Mouse (Mus musculus) lung, adult 2 months (tissue): ENCODE data around the gene Camk2g.

ENCODE experiments used
- CTCF ChIP-seq: fragments of 200-500 bp; IDR thresholded peaks from 2 replicates; pipeline ENCODE4 v1.5.1; 2011; ENCODE audit warnings: mild to moderate bottlenecking, low read length, control low read depth; ENCODE audit not compliant: insufficient read depth
- POLR2A ChIP-seq: fragments of 200-500 bp; IDR thresholded peaks from 2 replicates; pipeline ENCODE4 v1.6.1; 2011; ENCODE audit warnings: low read depth, mild to moderate bottlenecking, control low read depth, low read length, borderline replicate concordance; ENCODE audit errors: extremely low read depth

DNA sequence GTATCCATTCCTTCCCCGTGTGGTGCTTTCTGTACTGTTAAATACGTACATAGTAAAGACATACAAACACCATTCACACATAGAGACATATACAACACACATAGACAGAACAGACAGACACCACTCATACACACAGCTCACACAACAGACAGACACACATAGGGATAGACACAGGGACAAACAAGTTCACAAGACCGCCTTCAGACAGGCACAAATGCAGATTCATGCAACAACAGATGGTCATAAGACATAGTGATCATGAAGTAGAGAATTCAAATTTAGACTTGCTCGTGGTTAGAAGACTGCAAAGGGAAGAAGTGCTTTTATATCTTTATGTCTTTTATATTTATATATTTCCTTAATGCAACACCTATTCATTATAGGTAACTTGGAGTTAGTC lies 39.6 kb upstream of the Camk2g start:
- TF ChIP-seq POLR2A (no peak), CTCF (no peak)
